Mouse (Mus musculus) lung, postnatal 0 days (tissue): ENCODE data around the gene Dynlt1c.
"Not testable (repeated sequence)": the region's sequence is repeated elsewhere in the genome, so short reads cannot be mapped to it uniquely, and the experiment has no call there.

Experiments
- CTCF ChIP-seq: IDR thresholded peaks from 2 replicates; pipeline ENCODE4 v1.5.1; 2016; ENCODE audit warnings: antibody characterized with exemption, mild to moderate bottlenecking
- EP300 ChIP-seq: IDR thresholded peaks from 2 replicates; pipeline ENCODE4 v1.6.1; 2016; ENCODE audit warnings: antibody characterized with exemption, mild to moderate bottlenecking, control low read depth

DNA sequence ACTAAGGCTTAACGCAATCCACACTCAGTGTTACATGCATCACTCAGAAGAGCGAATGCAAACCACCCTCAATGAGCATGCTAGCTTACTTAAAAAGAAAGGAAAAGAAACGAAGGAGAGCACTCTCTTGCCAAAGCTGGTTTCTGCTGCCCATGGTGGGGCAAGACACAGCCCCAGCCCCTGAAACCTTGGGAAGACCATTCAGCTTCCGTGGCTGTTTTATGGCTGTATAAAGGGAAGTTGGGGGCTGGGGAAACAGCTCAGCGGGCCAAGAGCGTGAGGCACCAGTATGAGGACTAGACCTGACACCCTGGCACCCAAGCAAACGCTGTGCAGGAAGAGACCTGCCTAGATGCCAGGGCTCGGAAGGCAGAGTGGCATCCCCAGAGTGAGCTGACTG lies 37.0 kb downstream of the Dynlt1c start:
- TF ChIP-seq CTCF, EP300: not testable (repeated sequence)
